Mouse (Mus musculus) brain, embryonic 14.5 days (tissue): Measurements from ENCODE around the gene Anks1b.
A peak's percentile ranks its signal among the peaks of the same experiment; 100 is the strongest.

ENCODE experiments used
- CTCF ChIP-seq: fragments of 200-500 bp; IDR thresholded peaks from 2 replicates; pipeline ENCODE4 v1.5.1; 2012; ENCODE audit warnings: inconsistent platforms, mild to moderate bottlenecking, moderate library complexity, borderline replicate concordance; ENCODE audit not compliant: insufficient read depth, insufficient read length; ENCODE audit errors: extremely low read depth
- POLR2A ChIP-seq: fragments of 200-500 bp; IDR thresholded peaks from 2 replicates; pipeline ENCODE4 v1.6.1; 2012; ENCODE audit warnings: mild to moderate bottlenecking, inconsistent platforms, borderline replicate concordance; ENCODE audit not compliant: poor library complexity, insufficient read depth, insufficient read length, severe bottlenecking; ENCODE audit errors: extremely low read depth

GRCm38 (mm10) chr10:90779561-90780400 lies 906.5 kb downstream of the Anks1b start:
- TF ChIP-seq CTCF (peak; percentile 18; the same call in 1 of the 2 replicates), POLR2A (no peak)
